Mouse (Mus musculus): ENCODE measurements around the gene Prkcz.

DNA sequence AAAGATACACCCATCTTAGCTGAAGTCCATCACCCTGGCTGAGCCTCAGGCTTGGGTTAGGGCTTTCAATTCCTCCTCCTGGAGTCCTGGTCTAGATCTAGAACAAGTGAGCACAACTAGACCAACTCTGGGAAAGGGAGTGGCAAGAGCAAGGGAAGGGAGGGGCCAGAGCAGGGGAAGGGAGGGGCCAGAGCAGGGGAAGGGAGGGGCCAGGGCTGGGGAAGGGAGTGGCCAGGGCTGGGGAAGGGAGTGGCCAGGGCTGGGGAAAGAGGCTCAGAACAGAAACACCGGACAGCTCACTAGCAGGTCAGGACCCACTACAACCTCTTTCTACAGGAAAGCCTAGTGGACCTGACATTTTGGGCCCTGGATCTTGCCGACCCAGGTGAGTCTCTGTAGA is 42.9 kb downstream of the Prkcz start:
- no peak for TF ChIP-seq CTCF (IDR thresholded peaks at IDR 0.05; ENCODE audit: insufficient read depth, low read length)
- no peak for TF ChIP-seq POLR2A (IDR thresholded peaks at IDR 0.05; ENCODE audit: borderline replicate concordance, extremely low read depth, low read depth, low read length)
